In the genomic region with DNA sequence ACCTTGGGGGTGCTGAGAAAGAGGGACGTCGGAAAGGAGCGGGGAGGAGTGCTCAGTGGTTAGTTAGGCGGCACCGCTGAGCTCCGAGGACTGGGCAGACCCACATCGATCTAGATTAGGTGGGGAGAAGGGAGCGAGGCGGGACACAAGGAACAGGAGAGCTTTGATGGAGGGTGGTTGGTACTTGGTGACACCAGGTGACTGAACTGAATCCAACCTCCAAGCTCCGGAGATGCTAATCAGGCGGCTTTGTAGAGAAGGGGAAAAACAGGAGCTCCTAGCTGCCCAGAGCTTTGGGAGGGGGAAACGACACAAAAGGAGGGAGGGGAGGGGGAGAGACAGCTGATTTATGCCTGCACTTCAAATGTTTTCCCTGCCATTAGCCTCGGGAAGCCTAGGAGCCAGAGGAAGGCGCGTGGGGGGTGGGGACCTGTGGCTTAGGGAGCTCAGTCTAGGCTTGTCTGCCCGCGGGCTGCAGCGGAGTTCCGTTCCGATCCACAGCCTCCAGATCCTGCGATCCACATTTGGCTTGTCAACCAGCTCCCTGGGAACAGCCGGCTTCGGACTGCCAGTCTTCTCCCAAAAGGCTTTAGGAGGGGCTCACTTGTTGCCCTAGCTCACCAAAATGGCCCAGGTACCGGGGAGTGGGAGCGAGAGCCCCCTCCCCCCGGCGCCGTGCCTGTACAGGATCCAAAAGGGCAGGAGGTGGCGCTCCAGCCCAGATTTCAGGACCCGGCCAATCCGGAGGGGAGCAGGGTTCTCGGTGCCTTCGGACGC, we compare ENCODE assay signal across 8 mouse cellular contexts. TPM values are rescaled to one million over a fixed set of nuclear protein-coding genes. Genes with fewer than 3 reads are reported as not detected.
A peak's percentile ranks its signal among the peaks of the same experiment; 100 is the strongest.
DNase-seq lines count a peak whose midpoint lies in the region; ATAC-seq and TF ChIP-seq lines count a peak whose summit lies in the region.

No protein-coding gene starts in this region.

- WGBS in thymus, adult 2 months: 13% methylated on average over 34 of the region's 34 CpGs
- WGBS in hindbrain, embryonic 10.5 days: under 1% methylated on average over 34 of the region's 34 CpGs
- WGBS in midbrain, embryonic 14.5 days: under 1% methylated on average over 34 of the region's 34 CpGs

- no peak for TF ChIP-seq CTCF in thymus, adult 2 months (IDR thresholded peaks at IDR 0.05; ENCODE audit: borderline replicate concordance, control insufficient read depth, extremely low read depth, insufficient read depth, low read length, poor library complexity)

- H3K4me1 ChIP-seq in thymus, adult 2 months (replicated peaks; ENCODE audit: control insufficient read depth, insufficient read depth, low read length): peaks cover 8% of the 10 kb centered on the region
- peaks cover 83% of the 10 kb centered on the region for H3K4me1 ChIP-seq in hindbrain, embryonic 10.5 days (replicated peaks)
- peaks cover 34% of the 10 kb centered on the region for H3K4me1 ChIP-seq in midbrain, embryonic 14.5 days (ENCODE audit: control insufficient read depth, insufficient read depth, low read length)

- H3K27me3 ChIP-seq in thymus, adult 2 months (ENCODE audit: control insufficient read depth, insufficient read depth, low read length): peaks cover 21% of the 10 kb centered on the region; the same call in 1 of the 2 replicates
- peaks cover 98% of the 10 kb centered on the region for H3K27me3 ChIP-seq in hindbrain, embryonic 10.5 days (ENCODE audit: insufficient read depth, poor library complexity, severe bottlenecking)
- H3K27me3 ChIP-seq in midbrain, embryonic 14.5 days (ENCODE audit: control insufficient read depth, insufficient read depth, low read length): peaks cover 53% of the 10 kb centered on the region

- peak; percentile 26 for DNase-seq in thymus, postnatal 4 days
- DNase-seq in thymus, adult 2 months: no peak
- DNase-seq in embryo, embryonic 9.5 days (ENCODE audit: extremely low spot score): peak; percentile 79
- peak; percentile 61 for DNase-seq in hindbrain, embryonic 10.5 days (ENCODE audit: low spot score)
- DNase-seq in left cerebral cortex, postnatal 14 days (ENCODE audit: low spot score in 2 of 2): peak; percentile 40 to 45
- peak; percentile 80 for DNase-seq in midbrain, embryonic 14.5 days
- DNase-seq in urinary bladder, postnatal 25 days (ENCODE audit: low spot score): peak; percentile 55
- DNase-seq in gastrocnemius, postnatal 36 days: no peak

- H3K4me3 ChIP-seq in thymus, adult 2 months (ENCODE audit: control insufficient read depth, insufficient read depth, low read length): no peak overlapping the region
- peak overlapping the region; percentile 53 for H3K4me3 ChIP-seq in hindbrain, embryonic 10.5 days
- H3K4me3 ChIP-seq in midbrain, embryonic 14.5 days (replicated peaks; ENCODE audit: low read depth, low read length): peak overlapping the region; percentile 39

- H3K36me3 ChIP-seq in thymus, adult 2 months (ENCODE audit: control insufficient read depth, insufficient read depth, low read length): no peaks in the 10 kb centered on the region
- H3K36me3 ChIP-seq in hindbrain, embryonic 10.5 days: no peaks in the 10 kb centered on the region
- no peaks in the 10 kb centered on the region for H3K36me3 ChIP-seq in midbrain, embryonic 14.5 days (ENCODE audit: control insufficient read depth, insufficient read depth, low read length)

- H3K4me2 ChIP-seq in midbrain, embryonic 14.5 days (ENCODE audit: low read length): peak overlapping the region; percentile 77

- intact Hi-C loops in left cerebral cortex, postnatal 14 days (cut with DNase I): loop anchor here (5.0 kb wide), 1 partner anchor 49 kb away; no protein-coding TSS in a partner anchor
- intact Hi-C loops in gastrocnemius, postnatal 36 days (cut with DNase I): no loop called here

- no peak for TF ChIP-seq POLR2A in thymus, adult 2 months (IDR thresholded peaks at IDR 0.05; ENCODE audit: control insufficient read depth, extremely low read depth, insufficient read depth, low read length, poor library complexity)

- H3K9ac ChIP-seq in midbrain, embryonic 14.5 days (replicated peaks; ENCODE audit: low read length): peak overlapping the region; percentile 53

- H3K27ac ChIP-seq in thymus, adult 2 months (ENCODE audit: control insufficient read depth, insufficient read depth, low read length): no peak overlapping the region
- H3K27ac ChIP-seq in hindbrain, embryonic 10.5 days: peak overlapping the region; percentile 57
- H3K27ac ChIP-seq in midbrain, embryonic 14.5 days (replicated peaks; ENCODE audit: low read depth, low read length): no peak overlapping the region

- no peaks in the 10 kb centered on the region for H3K9me3 ChIP-seq in hindbrain, embryonic 10.5 days
- no peaks in the 10 kb centered on the region for H3K9me3 ChIP-seq in midbrain, embryonic 14.5 days (ENCODE audit: control insufficient read depth, low read length)

- ATAC-seq in midbrain, embryonic 14.5 days (ENCODE audit: low FRiP score, low TSS enrichment): 0 out of 2 replicates have a peak, but pooled peaks have one; percentile 28

RNA-seq across cellular contexts. Expression of gene Unc5b, which starts 4.7 kb away (rescaled TPM):
- 3.6 and 4.0 TPM in 2 replicates for polyA plus RNA-seq in thymus, adult 2 months (2012; rRNA removed)
- 2.4 and 2.6 TPM in 2 replicates for polyA plus RNA-seq in hindbrain, embryonic 10.5 days (2016; fragmentation: Nextera tagmentation; extraction: Ambion mirVana)
- total RNA-seq in left cerebral cortex, postnatal 14 days (2021): 10 to 100 TPM in 1 of 2 experiments, 1 to 10 TPM in 1; 7.6 to 12.3 TPM
- 2.4 and 2.8 TPM in 2 replicates for polyA plus RNA-seq in midbrain, embryonic 14.5 days (2014; fragmentation: Nextera tagmentation; extraction: Ambion mirVana)
- total RNA-seq in gastrocnemius, postnatal 36 days (2021): 1 to 10 TPM; 2.2 TPM

Comparison
In these comparisons a context has a peak if more than half of its experiments do, and no peak if none do; other contexts are left out.
1. DNase-seq: peak in thymus, postnatal 4 days (single experiment), embryo, embryonic 9.5 days (single experiment), hindbrain, embryonic 10.5 days (single experiment), left cerebral cortex, postnatal 14 days (2 of 2), midbrain, embryonic 14.5 days (single experiment) and urinary bladder, postnatal 25 days (single experiment); none in thymus, adult 2 months (single experiment) and gastrocnemius, postnatal 36 days (0 of 2).